Mouse (Mus musculus): ENCODE data around the gene Zscan4c.
"Not testable (repeated sequence)": the region's sequence is repeated elsewhere in the genome, so short reads cannot be mapped to it uniquely, and the experiment has no call there.

Zscan4c gene

GRCm38 (mm10) chr7:11005445-11005844 lies at the start of gene Zscan4c:
Gene Zscan4c (plus strand): TSS chr7:11005745.
- DNase-seq (ENCODE audit: low spot score in 2 of 2) = not testable (repeated sequence)
